Mouse (Mus musculus) kidney, postnatal 10 days (tissue): ENCODE data around the gene Pdgfb.
A peak's percentile ranks its signal among the peaks of the same experiment; 100 is the strongest.

Source experiments
- DNase-seq: peaks from one replicate; pipeline ENCODE4 v3.0.0; 2021; ENCODE audit warnings: mixed read lengths

The Pdgfb gene

GRCm38 (mm10) chr15:80014321-80015210 lies at the start of gene Pdgfb:
Pdgfb (minus strand) TSS chr15:80014977.
- peak; percentile 87 for DNase-seq

DNA sequence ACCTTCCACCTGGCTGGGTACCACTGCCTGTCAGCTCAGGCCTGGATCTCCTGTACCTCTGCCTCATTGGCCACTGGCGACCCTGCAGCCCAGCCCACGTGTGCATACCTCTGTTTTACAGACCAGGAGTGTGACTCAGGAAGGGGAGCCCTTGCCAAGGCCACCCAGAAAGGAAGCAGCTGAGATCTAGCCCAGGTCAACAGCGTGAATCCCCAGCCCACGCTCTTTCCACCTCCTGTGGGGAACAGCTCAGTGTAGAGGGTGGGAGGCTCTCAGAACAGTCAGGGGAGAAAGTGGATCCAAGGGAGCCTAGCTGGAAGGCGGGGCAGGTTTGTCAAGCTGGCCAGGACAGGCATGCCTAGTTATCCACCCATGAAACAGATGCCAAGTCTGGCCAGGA lies 48.0 kb upstream of the Pdgfb start:
- DNase-seq: no peak

GRCm38 (mm10) chr15:80062339-80062738 lies 47.6 kb upstream of the Pdgfb start:
- no peak for DNase-seq

DNA sequence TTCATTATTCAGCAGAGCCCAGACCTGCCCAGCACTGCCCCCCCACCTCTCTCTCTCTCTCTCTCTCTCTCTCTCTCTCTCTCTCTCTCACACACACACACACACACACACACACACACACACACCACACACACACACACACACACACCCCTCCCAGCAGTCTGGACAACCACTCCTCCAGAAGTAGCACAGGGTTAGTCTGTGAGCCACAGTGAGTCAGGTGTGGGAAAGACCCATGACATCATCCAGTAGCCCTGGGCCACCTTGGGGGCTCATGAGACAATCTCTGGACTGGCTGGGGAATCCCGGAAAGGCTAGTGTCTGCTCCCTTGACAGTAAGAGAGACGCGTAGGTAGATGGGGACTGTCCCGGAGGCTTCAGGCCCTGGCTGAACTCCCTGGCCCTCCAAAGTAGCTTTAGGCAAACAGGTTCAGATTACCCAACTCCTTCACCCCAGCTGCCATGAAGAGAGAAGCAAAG lies 46.3 kb upstream of the Pdgfb start:
- no peak for DNase-seq

DNA sequence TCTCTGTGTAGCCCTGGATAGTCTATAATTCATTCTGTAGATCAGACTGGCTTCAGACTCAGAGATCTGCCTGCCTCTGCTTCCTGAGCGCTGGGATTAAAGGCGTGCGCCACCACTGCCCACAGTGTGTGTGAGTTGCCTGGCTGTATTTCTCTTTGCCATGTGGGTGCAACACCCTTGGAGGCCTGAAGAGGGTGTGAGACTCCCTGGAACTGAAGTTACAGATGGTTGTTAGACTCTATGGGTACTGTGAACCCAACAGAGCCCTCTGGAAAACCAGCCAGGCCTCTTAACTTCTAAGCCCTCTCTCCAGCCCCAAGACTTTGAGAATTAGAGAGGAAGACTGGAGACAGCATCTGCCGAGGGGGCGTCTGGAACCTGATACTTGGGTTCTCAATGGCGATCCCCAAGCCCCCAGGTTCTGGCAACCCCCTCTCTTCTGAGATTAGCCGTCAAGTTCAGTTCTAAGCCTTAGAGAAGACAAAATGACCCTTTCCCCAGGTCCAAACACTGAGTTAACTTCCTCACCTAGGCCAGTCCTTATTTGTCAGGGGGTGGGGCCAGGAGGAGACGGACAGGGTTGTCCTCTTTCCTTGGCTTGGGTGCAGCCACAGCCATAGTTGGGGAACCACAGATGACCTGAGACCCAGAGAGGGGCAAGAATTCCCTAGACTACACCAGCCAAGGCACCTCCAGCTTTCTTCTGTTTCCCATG lies 45.7 kb upstream of the Pdgfb start:
- no peak for DNase-seq

- DNase-seq: peak; percentile 61
Measured at GRCm38 (mm10) chr15:80059606-80060005, 44.8 kb upstream of the Pdgfb start.

GRCm38 (mm10) chr15:80058151-80058550 lies 43.4 kb upstream of the Pdgfb start:
- DNase-seq: no peak

- no peak for DNase-seq
Measured at GRCm38 (mm10) chr15:80054034-80054710, 39.4 kb upstream of the Pdgfb start.

GRCm38 (mm10) chr15:80053381-80054033 lies 38.7 kb upstream of the Pdgfb start:
- peak; percentile 70 for DNase-seq

- no peak for DNase-seq
Measured at GRCm38 (mm10) chr15:80051782-80052181, 37.0 kb upstream of the Pdgfb start.

DNA sequence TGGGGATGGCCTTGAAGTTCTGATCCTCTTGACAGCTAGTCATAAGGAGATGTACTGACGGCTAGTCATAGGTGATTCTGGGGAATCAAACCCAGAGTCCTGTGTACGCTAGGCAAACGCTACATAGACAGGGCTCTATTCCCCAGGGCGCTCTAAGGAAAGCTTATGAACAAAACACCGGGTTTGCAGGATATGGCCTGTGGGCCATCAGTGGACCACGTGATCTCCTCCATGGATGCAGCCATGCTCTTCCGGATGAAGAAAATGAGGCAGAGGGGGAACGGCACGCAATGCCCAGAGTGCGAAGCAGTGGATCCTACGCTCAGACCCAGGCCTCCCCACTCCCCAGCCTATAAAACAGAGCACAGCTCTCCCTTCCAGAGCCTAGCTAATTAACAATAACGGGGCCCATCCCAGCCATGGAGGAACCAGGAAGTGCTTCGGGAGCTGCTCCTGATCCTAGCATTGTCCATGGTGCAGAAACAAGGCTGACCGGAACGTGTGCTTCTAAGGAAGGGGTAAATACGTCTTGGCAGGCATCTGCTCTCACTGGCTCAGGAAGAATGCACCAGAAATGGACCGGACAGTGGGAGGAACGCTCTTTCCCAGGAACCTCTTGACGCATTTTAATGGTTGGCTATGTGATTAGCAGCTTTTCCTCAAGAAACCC lies 36.5 kb upstream of the Pdgfb start:
- no peak for DNase-seq

GRCm38 (mm10) chr15:80050093-80050492 lies 35.3 kb upstream of the Pdgfb start:
- peak; percentile 69 for DNase-seq

DNA sequence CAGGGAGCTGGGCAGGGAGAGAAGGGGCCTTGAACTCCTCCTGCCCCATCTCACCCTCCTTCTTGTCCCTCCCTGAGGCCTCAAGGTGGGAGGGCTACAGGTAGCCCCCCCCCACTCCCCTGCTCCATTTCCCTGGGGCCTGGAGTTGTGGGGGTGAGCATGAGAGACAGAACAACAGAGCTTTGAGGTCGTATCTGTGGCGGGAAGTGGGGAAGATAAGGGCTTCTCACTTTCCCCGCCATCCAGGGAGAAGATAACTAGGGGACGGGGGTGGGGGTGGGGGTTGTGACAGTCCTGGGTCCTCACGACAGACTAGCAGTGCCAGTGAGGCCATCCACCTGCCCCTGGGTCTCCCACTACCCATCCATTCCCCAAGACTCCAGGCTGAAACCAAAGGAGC lies 33.2 kb upstream of the Pdgfb start:
- DNase-seq: no peak

DNA sequence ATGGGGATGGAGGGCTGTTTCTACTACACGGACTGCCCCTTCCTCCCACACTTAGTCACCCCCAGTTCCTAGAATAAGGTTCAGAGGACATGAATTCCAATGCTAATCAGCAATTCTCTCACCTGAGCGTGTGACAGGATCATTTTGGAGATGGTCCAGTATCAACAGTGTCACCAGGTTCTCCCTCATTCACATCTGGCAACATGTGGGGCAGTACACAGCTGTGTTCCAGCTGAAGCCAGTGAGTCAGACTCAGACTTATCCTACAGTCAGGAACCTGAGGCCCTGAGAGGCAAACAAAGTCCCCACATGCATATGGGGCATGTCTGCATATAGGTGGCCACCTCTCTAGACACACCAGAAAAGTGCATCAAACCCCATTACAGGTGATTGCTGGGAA lies 32.5 kb upstream of the Pdgfb start:
- DNase-seq: no peak

DNA sequence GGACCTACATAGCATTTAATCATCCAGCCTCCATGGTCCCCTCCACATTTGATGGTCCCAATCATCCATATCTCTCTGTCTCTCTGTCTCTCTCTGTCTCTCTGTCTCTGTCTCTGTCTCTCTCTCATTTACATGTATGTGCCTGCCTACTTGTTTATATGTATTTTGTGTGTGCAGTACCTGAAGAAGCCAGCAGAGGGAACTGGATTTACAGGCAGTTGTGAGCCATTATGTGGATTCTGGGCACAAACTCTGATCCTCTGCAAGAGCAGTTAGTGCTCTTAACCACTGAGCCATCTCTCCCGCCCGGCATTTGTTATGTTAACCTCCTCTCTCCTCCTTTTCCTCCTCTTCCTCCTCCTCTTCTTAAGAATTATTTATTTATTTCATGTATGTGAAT lies 31.0 kb upstream of the Pdgfb start:
- DNase-seq: no peak

DNA sequence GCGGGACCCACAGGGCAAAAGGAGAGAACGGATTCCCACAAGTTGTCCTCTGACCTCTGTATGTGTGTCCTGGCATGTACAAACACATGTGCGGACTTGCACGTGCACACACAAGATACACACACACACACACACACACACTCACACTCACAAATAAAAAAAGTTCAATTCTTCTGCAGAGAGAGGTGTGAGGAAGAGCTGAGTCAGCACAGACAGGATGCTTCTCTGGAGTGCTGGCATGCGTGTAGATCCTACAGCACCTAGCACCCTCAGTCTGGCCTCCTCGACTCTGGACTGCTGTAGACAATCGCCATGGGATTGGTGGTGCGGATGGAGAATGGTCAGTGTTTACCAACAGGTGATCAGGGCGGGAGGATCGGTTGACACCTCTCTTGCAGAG lies 29.5 kb upstream of the Pdgfb start:
- no peak for DNase-seq

GRCm38 (mm10) chr15:80042152-80042551 lies 27.4 kb upstream of the Pdgfb start:
- DNase-seq: no peak

GRCm38 (mm10) chr15:80038110-80038391 lies 23.3 kb upstream of the Pdgfb start:
- no peak for DNase-seq

DNA sequence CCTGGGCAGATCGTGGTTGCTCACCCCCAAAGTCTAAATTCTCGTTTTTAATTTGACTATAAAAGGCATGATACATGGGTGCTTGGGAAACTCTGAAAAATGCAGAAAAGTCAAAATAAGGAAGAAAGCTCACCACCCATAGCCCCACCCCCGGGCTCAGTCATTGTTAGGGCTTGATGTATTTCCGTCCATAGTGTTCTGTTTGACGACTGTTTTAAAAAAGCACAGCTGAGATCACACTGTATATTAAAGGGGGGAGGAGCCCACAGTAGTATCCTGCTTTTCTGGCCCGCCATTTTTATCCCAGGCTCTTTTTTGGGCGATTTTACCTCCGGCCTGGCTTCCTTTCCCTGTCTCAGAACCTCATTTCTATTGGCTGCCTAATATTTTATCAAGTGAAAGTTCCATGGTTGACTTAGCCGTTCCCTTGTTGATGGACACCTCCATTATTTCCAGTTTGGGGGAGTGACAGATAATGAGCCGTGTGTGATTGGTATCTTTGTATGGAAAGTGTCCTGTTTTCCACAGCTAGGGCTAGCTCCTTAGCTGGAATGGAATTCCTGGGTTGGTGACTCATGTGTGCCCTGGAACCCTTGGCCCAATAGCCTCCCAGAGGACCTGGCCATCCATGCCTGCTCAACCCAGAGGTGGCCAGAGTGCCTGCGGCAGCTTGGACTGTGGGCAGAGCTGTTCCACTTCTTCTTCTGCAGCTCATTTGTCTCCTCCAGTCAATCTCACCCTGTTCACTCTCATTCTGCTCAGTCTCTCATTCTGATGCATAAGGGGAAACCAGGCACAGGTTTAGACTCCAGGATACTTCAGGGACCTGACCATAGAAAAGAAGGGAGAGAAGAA lies 22.7 kb upstream of the Pdgfb start:
- DNase-seq: no peak

GRCm38 (mm10) chr15:80035341-80035885 lies 20.6 kb upstream of the Pdgfb start:
- DNase-seq: no peak

- DNase-seq: no peak
Measured at GRCm38 (mm10) chr15:80034913-80035312, 20.1 kb upstream of the Pdgfb start.
